Mouse (Mus musculus): ENCODE measurements around the gene Abca3.
"Not testable (repeated sequence)": the region's sequence is repeated elsewhere in the genome, so short reads cannot be mapped to it uniquely, and the experiment has no call there.

Gene Abca3

DNA sequence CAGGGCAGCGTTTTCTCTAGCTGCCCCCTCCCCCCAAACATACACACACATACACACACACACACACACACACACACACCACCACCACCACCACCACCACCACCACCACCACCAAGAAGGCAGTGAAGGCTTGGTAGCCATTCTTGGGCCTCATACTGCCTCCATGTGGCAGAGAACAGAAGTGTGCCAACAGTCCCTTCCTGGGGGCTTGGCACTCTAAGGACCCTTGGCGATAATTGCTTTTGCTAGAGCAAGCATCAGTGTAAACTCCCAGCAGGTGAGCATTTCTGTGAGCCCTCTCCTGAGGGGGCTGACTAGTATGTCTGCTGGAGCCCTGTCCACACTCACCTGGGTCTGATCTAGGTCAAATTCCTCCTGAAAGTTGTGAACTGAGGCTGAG, 89.4 kb downstream of the Abca3 start:
- no peak for DNase-seq (ENCODE audit: low read depth, low spot score)

DNA sequence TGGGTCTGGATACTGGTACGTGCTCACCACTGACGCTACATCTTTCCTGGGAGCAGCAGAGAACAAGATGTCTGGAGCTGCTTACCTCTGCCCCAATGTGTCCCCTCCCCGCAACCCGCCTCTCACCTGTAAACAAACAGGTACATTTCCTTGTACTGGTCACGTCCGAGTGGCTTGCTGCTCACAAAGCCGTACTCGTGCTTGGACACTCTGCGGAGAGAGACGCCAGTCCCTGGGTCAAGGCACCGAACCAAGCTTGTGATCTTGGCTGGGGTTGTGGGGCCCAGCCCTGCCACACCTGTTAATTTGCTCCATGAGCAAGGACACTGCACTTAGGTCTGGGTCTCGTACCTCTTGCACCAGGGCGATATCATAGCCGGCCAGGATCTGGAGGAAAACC, 90.4 kb downstream of the Abca3 start:
- DNase-seq (ENCODE audit: low read depth, low spot score): no peak

DNA sequence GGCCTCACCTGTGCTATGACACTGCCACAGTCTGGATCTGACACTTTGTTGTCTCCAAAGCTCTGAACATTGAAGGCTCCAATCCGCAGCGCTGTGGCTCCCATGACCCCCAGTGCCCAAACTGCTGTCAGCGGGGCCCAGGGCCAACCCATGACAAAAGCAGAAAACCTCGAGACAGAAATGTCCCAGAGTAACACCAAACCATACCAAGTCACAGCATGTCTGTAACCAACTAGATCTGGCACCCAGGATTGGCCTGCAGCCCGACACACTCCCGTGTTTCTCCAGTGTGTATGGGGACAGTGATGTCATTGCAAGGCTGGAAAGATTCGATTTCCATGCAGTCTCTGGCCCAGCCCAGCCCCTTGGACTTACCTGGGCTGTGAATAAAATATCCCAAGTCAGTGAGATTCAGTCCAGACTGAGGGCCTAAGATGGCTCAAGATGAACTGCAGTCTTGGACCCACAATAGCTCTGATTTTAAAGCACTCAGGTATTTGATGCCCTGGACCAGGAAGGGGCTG, 90.9 kb downstream of the Abca3 start, which contains the start of gene Dnase1l2:
TSS of gene Dnase1l2 (minus strand) at position 474 of the 524 bp plus-strand sequence.
- peak; percentile 42 for DNase-seq (ENCODE audit: low read depth, low spot score)

- peak; percentile 79 for DNase-seq (ENCODE audit: low read depth, low spot score)
These were observed 91.7 kb downstream of the Abca3 start for GRCm38 (mm10) chr17:24443409-24443808.

DNA sequence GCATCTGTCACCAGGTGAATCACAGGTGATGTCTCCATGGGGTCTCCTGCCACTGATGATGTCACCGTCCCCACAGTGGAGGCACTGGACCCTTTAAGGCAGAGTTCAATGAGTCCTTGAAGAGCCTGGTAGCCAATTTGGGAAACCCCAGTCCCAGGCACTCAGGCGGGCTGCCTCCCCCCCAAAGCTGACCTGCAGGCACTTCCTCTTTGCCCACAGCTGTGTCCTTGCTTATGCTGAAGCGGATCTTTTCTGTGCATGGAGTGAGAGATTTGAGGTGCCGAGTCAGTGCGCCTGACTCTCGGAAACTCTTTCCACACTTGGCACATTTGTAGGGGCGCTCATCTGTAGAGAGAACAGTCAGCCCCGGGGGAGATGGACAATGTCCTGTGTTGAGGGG, 94.8 kb downstream of the Abca3 start:
- no peak for DNase-seq (ENCODE audit: low read depth, low spot score)

GRCm38 (mm10) chr17:24449507-24449906, 97.8 kb downstream of the Abca3 start:
- DNase-seq (ENCODE audit: low read depth, low spot score): no peak

DNA sequence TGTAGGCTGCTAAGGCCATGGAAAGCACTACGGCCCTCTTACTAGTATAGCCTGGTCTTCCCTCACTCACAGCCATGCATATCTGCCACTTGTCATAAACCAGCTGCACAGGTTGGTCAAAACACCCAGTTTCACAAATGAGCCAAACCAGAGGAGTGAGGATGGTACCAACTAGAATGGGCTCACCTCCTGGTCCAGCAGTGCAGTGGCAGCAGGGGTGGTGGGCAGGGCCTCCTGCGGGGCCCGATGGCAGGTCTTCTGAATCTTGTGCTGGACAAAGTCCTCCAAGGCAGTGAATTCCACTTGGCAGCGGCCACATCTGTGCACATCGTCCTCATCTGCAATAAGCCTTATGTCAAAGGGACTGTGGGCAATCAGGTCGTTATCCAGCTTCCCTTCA, 99.5 kb downstream of the Abca3 start:
- DNase-seq (ENCODE audit: low read depth, low spot score): no peak

GRCm38 (mm10) chr17:24453372-24453771, 101.6 kb downstream of the Abca3 start:
- no peak for DNase-seq (ENCODE audit: low read depth, low spot score)

DNA sequence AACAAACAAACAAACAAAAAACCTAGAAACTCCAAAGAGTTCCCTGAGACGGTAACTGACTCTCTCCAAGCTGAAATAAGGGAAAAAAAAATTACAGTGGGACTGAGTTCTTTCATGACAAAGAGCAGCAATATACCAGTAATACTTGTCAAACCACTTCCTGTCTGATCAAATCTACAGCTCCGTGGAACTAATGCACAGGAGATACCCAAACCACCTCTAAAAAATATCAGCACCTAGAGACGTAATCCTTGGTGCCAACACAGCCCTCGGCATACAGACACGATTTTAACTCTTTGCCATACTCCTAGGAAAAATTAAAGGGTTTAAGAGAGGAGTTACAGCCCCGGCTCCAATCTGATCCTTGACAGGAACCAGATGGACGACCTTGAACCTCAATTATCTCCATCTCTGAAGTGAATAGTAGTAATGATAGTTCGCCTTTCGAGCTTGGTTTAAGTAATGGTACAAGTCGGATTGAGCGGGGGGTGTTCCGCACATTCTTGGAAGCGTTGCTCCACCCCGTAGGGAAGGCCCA, 102.5 kb downstream of the Abca3 start:
- no peak for DNase-seq (ENCODE audit: low read depth, low spot score)

DNA sequence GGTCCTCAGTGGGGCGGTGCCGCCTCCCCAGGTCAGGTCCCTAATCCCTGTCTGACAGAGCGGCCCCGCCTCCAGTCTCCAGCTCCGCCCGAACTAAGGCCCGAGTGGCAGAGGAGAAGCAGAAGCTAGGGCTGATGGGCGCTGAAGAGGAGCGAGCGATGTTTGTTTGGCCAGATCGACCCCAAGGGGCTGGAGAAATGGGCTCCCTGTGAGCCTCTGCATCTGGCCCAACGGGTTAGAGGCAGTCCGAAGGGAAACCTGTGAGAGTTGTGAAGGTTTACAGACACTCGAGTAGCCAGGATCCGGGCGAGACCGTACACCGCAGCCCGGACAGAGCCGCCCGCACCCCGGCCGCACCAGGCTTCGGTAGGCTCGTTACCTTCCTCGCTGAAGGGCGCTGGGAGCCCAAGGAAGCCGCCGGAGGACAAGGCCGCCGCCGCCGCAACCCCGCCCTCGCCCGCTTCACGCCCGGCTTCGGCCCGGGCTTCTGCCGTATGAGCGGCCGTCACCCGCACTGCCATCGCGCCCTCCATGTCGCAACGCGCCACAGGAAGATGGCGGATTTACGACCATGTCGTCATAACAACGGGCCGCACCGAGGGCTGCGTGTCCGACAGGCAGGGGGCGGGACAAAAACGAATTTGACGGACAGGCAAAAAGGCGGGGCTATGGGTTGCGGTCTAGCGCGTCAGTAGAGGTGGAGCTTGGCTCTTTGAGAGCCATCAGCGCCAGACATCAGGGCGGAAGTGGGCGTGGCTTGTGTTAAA, 103.2 kb downstream of the Abca3 start:
- DNase-seq (ENCODE audit: low read depth, low spot score): peak; percentile 100

DNA sequence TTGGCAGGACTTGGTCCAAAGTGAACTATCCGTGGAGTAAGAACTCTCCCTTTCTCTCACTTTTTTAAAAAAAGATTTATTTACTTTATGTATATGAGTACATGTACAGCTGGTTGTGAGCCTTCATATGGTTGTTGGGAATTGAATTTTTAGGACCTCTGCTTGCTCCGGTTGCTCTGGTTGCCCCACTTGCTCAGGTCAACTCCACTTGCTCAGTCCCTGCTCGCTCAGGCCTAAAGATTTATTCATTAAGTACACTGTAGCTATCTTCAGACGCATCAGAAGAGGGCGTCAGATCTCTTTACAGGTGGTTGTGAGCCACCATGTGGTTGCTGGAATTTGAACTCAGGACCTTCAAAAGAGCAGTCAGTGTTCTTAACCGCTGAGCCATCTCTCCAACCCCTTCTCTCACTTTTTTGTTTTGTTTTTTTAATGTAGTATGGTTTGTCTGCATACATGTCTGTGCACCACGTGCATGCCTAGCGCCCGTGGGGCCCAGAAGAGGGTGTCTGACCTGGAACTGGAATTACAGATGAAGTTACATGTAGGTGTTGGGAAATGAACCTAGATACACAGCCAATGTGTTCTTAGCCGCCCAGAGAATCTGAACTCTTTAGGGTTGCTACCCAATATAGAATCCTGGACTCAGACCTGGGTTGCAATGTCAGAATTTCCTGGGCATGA, 103.9 kb downstream of the Abca3 start:
- DNase-seq (ENCODE audit: low read depth, low spot score): not testable (repeated sequence)
